Comparison of ENCODE assay signal across 18 mouse cellular contexts in genomic region chr10:95195719-95196118, GRCm38 (mm10).
A peak's percentile ranks its signal among the peaks of the same experiment; 100 is the strongest.
DNase-seq lines count a peak whose midpoint lies in the region; ATAC-seq and TF ChIP-seq lines count a peak whose summit lies in the region.
"Had no signal": no experiment of that assay in that cellular context is flagged by ENCODE, and none has a peak within 500 bp of the region (broad histone marks: within the 10 kb centered on the region; RNA-seq: fewer than 3 reads in every experiment).

No protein-coding gene starts in this region.

- H3K4me3 ChIP-seq in CH12.LX (replicated peaks in 1 of 3; ENCODE audit: low read depth in 2 of 3, low read length in 2 of 3, poor library complexity in 1 of 3) = no peak overlapping the region
- H3K4me3 ChIP-seq in liver, postnatal 0 days (ENCODE audit: low read depth, low read length) = no peak overlapping the region
- H3K4me3 ChIP-seq in lung, adult 2 months (replicated peaks; ENCODE audit: extremely low read depth, low read depth, low read length) = no peak overlapping the region
- H3K4me3 ChIP-seq: embryonic facial prominence, embryonic 12.5 days; forebrain, embryonic 13.5 days; kidney, embryonic 15.5 days; limb, embryonic 15.5 days had no signal

- H3K4me1 ChIP-seq in CH12.LX (ENCODE audit: control insufficient read depth in 1 of 2, insufficient read depth in 2 of 2) = peaks cover 7 to 13% of the 10 kb centered on the region in 2 experiments; a peak in 3 of 4 replicates
- H3K4me1 ChIP-seq in liver, postnatal 0 days (ENCODE audit: insufficient read depth) = peaks cover 18% of the 10 kb centered on the region; the same call in 1 of the 2 replicates
- peaks cover 24% of the 10 kb centered on the region for H3K4me1 ChIP-seq in lung, adult 2 months (ENCODE audit: control insufficient read depth, insufficient read depth, low read length)

- TF ChIP-seq CTCF in CH12.LX (conservative IDR thresholded peaks at IDR 0.05 in 1 of 2, IDR thresholded peaks at IDR 0.05 in 1 of 2; ENCODE audit: low read depth in 2 of 2, low read length in 2 of 2) = no peak
- TF ChIP-seq CTCF in liver, postnatal 0 days (IDR thresholded peaks at IDR 0.05; ENCODE audit: low read depth) = no peak
- TF ChIP-seq CTCF in lung, adult 2 months (IDR thresholded peaks at IDR 0.05; ENCODE audit: insufficient read depth, low read length) = no peak

- peak; percentile 76 for ATAC-seq in liver, postnatal 0 days
- ATAC-seq: forebrain, embryonic 13.5 days; Patski had no signal

- in situ Hi-C loops in CH12.LX (cut with MboI; ENCODE audit: low pct_ligation_motif_present, low pct_unique_long_range_greater_than_20kb, low sequenced_read_pairs) = no loop called here

- WGBS in liver, postnatal 0 days (ENCODE audit: insufficient replicate concordance) = 48% methylated on average over 5 of the region's 5 CpGs
- 61% methylated on average over 5 of the region's 5 CpGs for WGBS in lung, adult 2 months

- dilution Hi-C loops in CH12.LX (cut with MboI; ENCODE audit: extremely low pct_ligation_motif_present, extremely low pct_unique_long_range_greater_than_20kb, low sequenced_read_pairs) = no loop called here

- no peaks in the 10 kb centered on the region for H3K79me2 ChIP-seq in CH12.LX (replicated peaks; ENCODE audit: control insufficient read depth, extremely low read depth, insufficient read depth, poor library complexity, severe bottlenecking)

- H3K27me3 ChIP-seq in CH12.LX (replicated peaks) = no peaks in the 10 kb centered on the region
- H3K27me3 ChIP-seq in liver, postnatal 0 days (ENCODE audit: insufficient read depth, low read length) = no peaks in the 10 kb centered on the region
- H3K27me3 ChIP-seq: embryonic facial prominence, embryonic 12.5 days; forebrain, embryonic 13.5 days; kidney, embryonic 15.5 days; limb, embryonic 15.5 days; Patski had no signal

- H3K4me2 ChIP-seq in CH12.LX (ENCODE audit: insufficient read depth, low read depth, poor library complexity, severe bottlenecking) = no peak overlapping the region
- no peak overlapping the region for H3K4me2 ChIP-seq in liver, postnatal 0 days (ENCODE audit: low read depth, low read length)
- H3K4me2 ChIP-seq: embryonic facial prominence, embryonic 12.5 days; forebrain, embryonic 13.5 days; kidney, embryonic 15.5 days; limb, embryonic 15.5 days had no signal

- TF ChIP-seq EP300 in CH12.LX (IDR thresholded peaks at IDR 0.05; ENCODE audit: low read length) = no peak
- TF ChIP-seq EP300 in liver, postnatal 0 days (IDR thresholded peaks at IDR 0.05; ENCODE audit: low read depth) = peak; percentile 86

- no peaks in the 10 kb centered on the region for H3K36me3 ChIP-seq in CH12.LX (replicated peaks in 1 of 2; ENCODE audit: control insufficient read depth in 1 of 2, insufficient read depth in 1 of 2, low read length in 1 of 2)
- H3K36me3 ChIP-seq in liver, postnatal 0 days (replicated peaks; ENCODE audit: insufficient read depth, low read length) = no peaks in the 10 kb centered on the region
- H3K36me3 ChIP-seq: embryonic facial prominence, embryonic 12.5 days; kidney, embryonic 15.5 days; limb, embryonic 15.5 days had no signal

- H3K9me3 ChIP-seq in CH12.LX (replicated peaks; ENCODE audit: low read length) = no peaks in the 10 kb centered on the region
- H3K9me3 ChIP-seq in liver, postnatal 0 days (ENCODE audit: low read length) = no peaks in the 10 kb centered on the region
- H3K9me3 ChIP-seq: embryonic facial prominence, embryonic 12.5 days; forebrain, embryonic 13.5 days; kidney, embryonic 15.5 days; limb, embryonic 15.5 days had no signal

- H3K27ac ChIP-seq in CH12.LX (ENCODE audit: insufficient read depth, low read depth) = no peak overlapping the region
- H3K27ac ChIP-seq in liver, postnatal 0 days (ENCODE audit: low read depth) = peak overlapping the region; percentile 44; the same call in 1 of the 2 replicates
- H3K27ac ChIP-seq: embryonic facial prominence, embryonic 12.5 days; forebrain, embryonic 13.5 days; kidney, embryonic 15.5 days; limb, embryonic 15.5 days had no signal

- H3K9ac ChIP-seq in CH12.LX (ENCODE audit: insufficient read depth, low read depth) = no peak overlapping the region
- H3K9ac ChIP-seq in liver, postnatal 0 days (replicated peaks) = no peak overlapping the region
- H3K9ac ChIP-seq: embryonic facial prominence, embryonic 12.5 days; forebrain, embryonic 13.5 days; kidney, embryonic 15.5 days; limb, embryonic 15.5 days had no signal

- TF ChIP-seq RAD21 in CH12.LX (IDR thresholded peaks at IDR 0.05; ENCODE audit: low read depth, low read length) = no peak

- DNase-seq in CH12.LX (ENCODE audit: extremely low read depth) = no peak
- peak; percentile 6 for DNase-seq in c-Kit-positive CD71-positive TER-119-positive erythroid progenitor cells, embryonic 14.5 days (ENCODE audit: low spot score)
- peak; percentile 38 for DNase-seq in liver, postnatal 0 days
- DNase-seq in thymus, postnatal 10 days (ENCODE audit: low spot score in 2 of 2) = peak; percentile 31 to 39
- DNase-seq in cerebellum, adult 9-11 months = no peak
- no peak for DNase-seq in kidney, postnatal 25 days
- DNase-seq in lung, adult 2 months = no peak
- DNase-seq: adrenal gland, postnatal 14 days; cerebellum, adult 11-12 months; gastrocnemius, postnatal 14 days; heart, postnatal 4 days; layer of hippocampus, postnatal 36 days; midbrain, embryonic 14.5 days had no signal

- TF ChIP-seq POLR2A in CH12.LX (IDR thresholded peaks at IDR 0.05; ENCODE audit: low read depth, low read length) = no peak
- no peak for TF ChIP-seq POLR2A in lung, adult 2 months (IDR thresholded peaks at IDR 0.05; ENCODE audit: borderline replicate concordance, extremely low read depth, low read depth, low read length)

TF ChIP-seq in CH12.LX, 34 proteins besides CTCF, POLR2A, EP300 and RAD21:
- TF ChIP-seq USF1 (IDR thresholded peaks at IDR 0.05; ENCODE audit: low read depth, low read length) (no peak), ELF1 (IDR thresholded peaks at IDR 0.05; ENCODE audit: low read depth, low read length) (0 out of 2 replicates have a peak, but pooled peaks have one; percentile 9)

Comparison
In these comparisons a context has a peak if more than half of its experiments do, and no peak if none do; other contexts are left out.
1. DNase-seq: peak in c-Kit-positive CD71-positive TER-119-positive erythroid progenitor cells, embryonic 14.5 days (single experiment), liver, postnatal 0 days (single experiment) and thymus, postnatal 10 days (2 of 2); none in CH12.LX (single experiment), cerebellum, adult 9-11 months (single experiment), kidney, postnatal 25 days (0 of 2) and lung, adult 2 months (single experiment).